Mouse (Mus musculus): ENCODE data around the gene Rapgef2. TPM values are rescaled to one million over a fixed set of nuclear protein-coding genes. Genes with fewer than 3 reads are reported as not detected.
"Not testable (repeated sequence)": the region's sequence is repeated elsewhere in the genome, so short reads cannot be mapped to it uniquely, and the experiment has no call there.

Rapgef2 gene
- polyA plus RNA-seq, 1 experiment = 3.6 TPM

- 78% methylated on average over 4 of the region's 4 CpGs for WGBS
These were observed 47.8 kb downstream of the Rapgef2 start for GRCm38 (mm10) chr3:79238456-79239065.

GRCm38 (mm10) chr3:79237619-79238342 is 48.5 kb downstream of the Rapgef2 start:
- 78% methylated on average over 9 of the region's 9 CpGs for WGBS
- no peak for DNase-seq (ENCODE audit: low read depth, low spot score)

More at GRCm38 (mm10) chr3:79238456-79239065, 47.8 kb downstream of the Rapgef2 start:
- no peak for DNase-seq (ENCODE audit: low read depth, low spot score)

GRCm38 (mm10) chr3:79234485-79234884 is 51.8 kb downstream of the Rapgef2 start:
- no peak for DNase-seq (ENCODE audit: low read depth, low spot score)
- WGBS = 31% methylated on average over 3 of the region's 3 CpGs

- no peak for DNase-seq (ENCODE audit: low read depth, low spot score)
- 53% methylated on average over 13 of the region's 13 CpGs for WGBS
These were observed 52.6 kb downstream of the Rapgef2 start for GRCm38 (mm10) chr3:79233478-79234415.

- 93% methylated on average over 4 of the region's 4 CpGs for WGBS
- DNase-seq (ENCODE audit: low read depth, low spot score) = no peak
These were observed 55.6 kb downstream of the Rapgef2 start for GRCm38 (mm10) chr3:79230718-79231117.

GRCm38 (mm10) chr3:79229546-79229945 is 56.8 kb downstream of the Rapgef2 start:
- no peak for DNase-seq (ENCODE audit: low read depth, low spot score)
- 68% methylated on average over 6 of the region's 6 CpGs for WGBS

- DNase-seq (ENCODE audit: low read depth, low spot score) = no peak
These were observed 58.0 kb downstream of the Rapgef2 start for GRCm38 (mm10) chr3:79228304-79228703.

GRCm38 (mm10) chr3:79227356-79228088 is 58.8 kb downstream of the Rapgef2 start:
- WGBS = 84% methylated on average over 17 of the region's 17 CpGs
- no peak for DNase-seq (ENCODE audit: low read depth, low spot score)

- 86% methylated on average over 1 of the region's 1 CpGs for WGBS
- not testable (repeated sequence) for DNase-seq (ENCODE audit: low read depth, low spot score)
These were observed 59.5 kb downstream of the Rapgef2 start for GRCm38 (mm10) chr3:79226807-79227206.

- 78% methylated on average over 6 of the region's 6 CpGs for WGBS
- DNase-seq (ENCODE audit: low read depth, low spot score) = no peak
These were observed 60.4 kb downstream of the Rapgef2 start for GRCm38 (mm10) chr3:79225888-79226287.

- no peak for DNase-seq (ENCODE audit: low read depth, low spot score)
- 72% methylated on average over 7 of the region's 7 CpGs for WGBS
These were observed 62.0 kb downstream of the Rapgef2 start for GRCm38 (mm10) chr3:79224352-79224751.

GRCm38 (mm10) chr3:79223281-79223680 is 63.0 kb downstream of the Rapgef2 start:
- WGBS = 22% methylated on average over 8 of the region's 8 CpGs
- DNase-seq (ENCODE audit: low read depth, low spot score) = no peak

GRCm38 (mm10) chr3:79222192-79222960 is 63.9 kb downstream of the Rapgef2 start:
- 20% methylated on average over 13 of the region's 13 CpGs for WGBS
- DNase-seq (ENCODE audit: low read depth, low spot score) = no peak

- DNase-seq (ENCODE audit: low read depth, low spot score) = no peak
- WGBS = 30% methylated on average over 9 of the region's 9 CpGs
These were observed 64.8 kb downstream of the Rapgef2 start for GRCm38 (mm10) chr3:79221296-79222191.

- DNase-seq (ENCODE audit: low read depth, low spot score) = no peak
- 77% methylated on average over 10 of the region's 10 CpGs for WGBS
These were observed 67.0 kb downstream of the Rapgef2 start for GRCm38 (mm10) chr3:79219144-79219930.

- no peak for DNase-seq (ENCODE audit: low read depth, low spot score)
- 72% methylated on average over 4 of the region's 4 CpGs for WGBS
These were observed 67.7 kb downstream of the Rapgef2 start for GRCm38 (mm10) chr3:79218566-79219051.

- WGBS = 39% methylated on average over 5 of the region's 5 CpGs
- no peak for DNase-seq (ENCODE audit: low read depth, low spot score)
These were observed 76.1 kb downstream of the Rapgef2 start for GRCm38 (mm10) chr3:79210243-79210642.
